Mouse (Mus musculus): ENCODE data around the gene Cyp2u1. TPM values are rescaled to one million over a fixed set of nuclear protein-coding genes. Genes with fewer than 3 reads are reported as not detected.

The Cyp2u1 gene
- polyA plus RNA-seq, 1 experiment from 2014 or later, result 1.1 TPM

GRCm38 (mm10) chr3:131258921-131259320, 44.1 kb downstream of the Cyp2u1 start:
- ATAC-seq (ENCODE audit: insufficient number of reproducible peaks, low FRiP score, low TSS enrichment, low read depth) (no peak), DNase-seq (ENCODE audit: low spot score) (no peak)
- no peak overlapping the region for H3K4me3 ChIP-seq (ENCODE audit: low read depth, low read length)
- 94% methylated on average over 3 of the region's 3 CpGs for WGBS
- no peak overlapping the region for H3K27ac ChIP-seq (replicated peaks; ENCODE audit: low read depth, low read length)
- no peak overlapping the region for H3K9ac ChIP-seq (ENCODE audit: low read length)
- H3K4me2 ChIP-seq (ENCODE audit: low read depth, severe bottlenecking), result no peak overlapping the region
- H3K36me3 ChIP-seq (ENCODE audit: control insufficient read depth, insufficient read depth, low read length), result no peaks in the 10 kb centered on the region
- no peaks in the 10 kb centered on the region for H3K27me3 ChIP-seq (ENCODE audit: control insufficient read depth, insufficient read depth, low read length)
- no peaks in the 10 kb centered on the region for H3K9me3 ChIP-seq (ENCODE audit: control insufficient read depth, low read length)
- H3K4me1 ChIP-seq (ENCODE audit: control insufficient read depth, insufficient read depth, low read length), result no peaks in the 10 kb centered on the region

- Histone ChIP-seq H3K4me2 (ENCODE audit: low read depth, severe bottlenecking) (no peak overlapping the region), H3K9me3 (ENCODE audit: control insufficient read depth, low read length) (no peaks in the 10 kb centered on the region), H3K27ac (replicated peaks; ENCODE audit: low read depth, low read length) (no peak overlapping the region), H3K36me3 (ENCODE audit: control insufficient read depth, insufficient read depth, low read length) (no peaks in the 10 kb centered on the region), H3K9ac (ENCODE audit: low read length) (no peak overlapping the region), H3K4me3 (ENCODE audit: low read depth, low read length) (no peak overlapping the region), H3K4me1 (ENCODE audit: control insufficient read depth, insufficient read depth, low read length) (no peaks in the 10 kb centered on the region), H3K27me3 (ENCODE audit: control insufficient read depth, insufficient read depth, low read length) (no peaks in the 10 kb centered on the region)
- no peak for DNase-seq (ENCODE audit: low spot score)
- WGBS, result 92% methylated on average over 3 of the region's 3 CpGs
- ATAC-seq (ENCODE audit: insufficient number of reproducible peaks, low FRiP score, low TSS enrichment, low read depth), result no peak
Measured at GRCm38 (mm10) chr3:131255399-131255981, 47.5 kb downstream of the Cyp2u1 start.

DNA sequence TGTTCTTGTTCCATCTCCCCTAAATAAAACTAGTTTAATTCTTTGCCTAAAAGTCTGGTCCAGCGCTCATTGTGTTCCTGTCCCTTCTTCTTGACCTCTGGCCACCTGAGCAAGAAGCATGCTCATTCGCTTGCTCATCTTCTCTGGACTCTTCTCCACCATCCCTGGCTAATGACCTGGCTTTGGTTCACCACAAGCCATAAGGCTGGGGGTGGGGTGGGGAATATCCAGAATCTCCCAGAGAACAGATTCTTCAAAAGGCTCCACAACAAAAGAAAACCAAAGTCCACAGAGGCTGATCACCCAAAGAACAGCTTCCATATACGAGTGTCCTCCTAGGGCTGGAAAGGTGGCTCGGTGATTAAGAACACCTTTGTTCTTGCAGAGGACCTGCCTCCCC, 48.0 kb downstream of the Cyp2u1 start:
- H3K9ac ChIP-seq (ENCODE audit: low read length), result no peak overlapping the region
- no peak overlapping the region for H3K27ac ChIP-seq (replicated peaks; ENCODE audit: low read depth, low read length)
- 92% methylated on average over 4 of the region's 4 CpGs for WGBS
- no peak overlapping the region for H3K4me2 ChIP-seq (ENCODE audit: low read depth, severe bottlenecking)
- H3K4me1 ChIP-seq (ENCODE audit: control insufficient read depth, insufficient read depth, low read length), result no peaks in the 10 kb centered on the region
- H3K4me3 ChIP-seq (ENCODE audit: low read depth, low read length), result no peak overlapping the region
- DNase-seq (ENCODE audit: low spot score) (no peak), ATAC-seq (ENCODE audit: insufficient number of reproducible peaks, low FRiP score, low TSS enrichment, low read depth) (no peak)
- no peaks in the 10 kb centered on the region for H3K27me3 ChIP-seq (ENCODE audit: control insufficient read depth, insufficient read depth, low read length)
- no peaks in the 10 kb centered on the region for H3K36me3 ChIP-seq (ENCODE audit: control insufficient read depth, insufficient read depth, low read length)
- no peaks in the 10 kb centered on the region for H3K9me3 ChIP-seq (ENCODE audit: control insufficient read depth, low read length)

GRCm38 (mm10) chr3:131251601-131252000, 51.4 kb downstream of the Cyp2u1 start:
- 89% methylated on average over 7 of the region's 7 CpGs for WGBS
- Histone ChIP-seq H3K4me1 (ENCODE audit: control insufficient read depth, insufficient read depth, low read length) (no peaks in the 10 kb centered on the region), H3K9ac (ENCODE audit: low read length) (no peak overlapping the region), H3K27ac (replicated peaks; ENCODE audit: low read depth, low read length) (no peak overlapping the region), H3K4me2 (ENCODE audit: low read depth, severe bottlenecking) (no peak overlapping the region), H3K36me3 (ENCODE audit: control insufficient read depth, insufficient read depth, low read length) (no peaks in the 10 kb centered on the region; the same call in 1 of the 2 replicates), H3K9me3 (ENCODE audit: control insufficient read depth, low read length) (no peaks in the 10 kb centered on the region), H3K4me3 (ENCODE audit: low read depth, low read length) (no peak overlapping the region), H3K27me3 (ENCODE audit: control insufficient read depth, insufficient read depth, low read length) (no peaks in the 10 kb centered on the region)
- no peak for ATAC-seq (ENCODE audit: insufficient number of reproducible peaks, low FRiP score, low TSS enrichment, low read depth)
- DNase-seq (ENCODE audit: low spot score), result no peak

- no peak for DNase-seq (ENCODE audit: low spot score)
- 88% methylated on average over 13 of the region's 13 CpGs for WGBS
Measured at GRCm38 (mm10) chr3:131250978-131251377, 52.0 kb downstream of the Cyp2u1 start.

DNA sequence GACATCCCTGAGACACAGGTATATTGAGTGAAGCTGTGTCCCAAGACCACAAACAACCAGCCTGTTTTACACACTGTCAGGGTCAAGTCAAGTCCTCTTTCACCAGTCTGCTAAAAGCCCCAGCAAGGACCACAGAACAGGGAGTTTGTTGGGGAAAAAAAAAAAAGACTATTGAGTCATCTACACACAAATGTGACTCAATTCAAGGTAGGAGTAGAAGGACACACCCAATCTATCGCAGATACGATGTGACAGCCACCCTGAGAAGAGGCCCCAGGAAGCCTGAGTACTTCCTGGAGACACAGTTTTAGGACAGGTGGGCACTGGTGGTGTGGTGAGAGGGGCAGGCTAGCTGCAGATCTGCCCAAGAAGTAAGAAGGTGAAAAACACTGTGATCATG, 52.7 kb downstream of the Cyp2u1 start:
- no peaks in the 10 kb centered on the region for H3K4me1 ChIP-seq (ENCODE audit: control insufficient read depth, insufficient read depth, low read length)
- 91% methylated on average over 2 of the region's 2 CpGs for WGBS
- no peak overlapping the region for H3K9ac ChIP-seq (ENCODE audit: low read length)
- no peak for ATAC-seq (ENCODE audit: insufficient number of reproducible peaks, low FRiP score, low TSS enrichment, low read depth)
- DNase-seq (ENCODE audit: low spot score), result no peak
- no peak overlapping the region for H3K4me3 ChIP-seq (ENCODE audit: low read depth, low read length)
- no peak overlapping the region for H3K4me2 ChIP-seq (ENCODE audit: low read depth, severe bottlenecking)
- H3K27ac ChIP-seq (replicated peaks; ENCODE audit: low read depth, low read length), result no peak overlapping the region
- no peaks in the 10 kb centered on the region for H3K27me3 ChIP-seq (ENCODE audit: control insufficient read depth, insufficient read depth, low read length)
- no peaks in the 10 kb centered on the region; the same call in 1 of the 2 replicates for H3K36me3 ChIP-seq (ENCODE audit: control insufficient read depth, insufficient read depth, low read length)
- H3K9me3 ChIP-seq (ENCODE audit: control insufficient read depth, low read length), result no peaks in the 10 kb centered on the region

More at GRCm38 (mm10) chr3:131250978-131251377, 52.0 kb downstream of the Cyp2u1 start:
- Histone ChIP-seq H3K27ac (replicated peaks; ENCODE audit: low read depth, low read length) (no peak overlapping the region), H3K4me3 (ENCODE audit: low read depth, low read length) (no peak overlapping the region), H3K27me3 (ENCODE audit: control insufficient read depth, insufficient read depth, low read length) (no peaks in the 10 kb centered on the region), H3K4me1 (ENCODE audit: control insufficient read depth, insufficient read depth, low read length) (no peaks in the 10 kb centered on the region), H3K9ac (ENCODE audit: low read length) (no peak overlapping the region), H3K9me3 (ENCODE audit: control insufficient read depth, low read length) (no peaks in the 10 kb centered on the region), H3K36me3 (ENCODE audit: control insufficient read depth, insufficient read depth, low read length) (no peaks in the 10 kb centered on the region; the same call in 1 of the 2 replicates), H3K4me2 (ENCODE audit: low read depth, severe bottlenecking) (no peak overlapping the region)
- ATAC-seq (ENCODE audit: insufficient number of reproducible peaks, low FRiP score, low TSS enrichment, low read depth), result no peak

DNA sequence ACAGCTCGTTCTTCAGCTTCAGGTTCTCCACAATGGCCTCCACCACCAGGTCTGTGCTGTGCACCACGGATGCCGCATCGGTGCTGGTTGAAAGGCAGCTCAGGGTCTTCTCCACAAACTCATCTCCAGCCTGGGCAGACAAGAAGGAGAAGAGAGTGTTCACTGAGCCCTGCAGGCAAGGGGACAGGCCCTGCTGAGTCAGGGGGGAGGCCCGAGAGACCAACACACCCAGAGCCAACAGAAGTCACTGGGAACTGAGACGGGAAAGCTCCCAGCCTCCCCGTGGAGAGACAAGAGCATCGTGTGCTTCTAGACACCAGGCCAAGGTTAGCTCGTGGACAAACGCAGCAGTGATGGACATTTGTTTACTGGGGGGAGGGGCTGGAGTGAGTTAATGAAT, 54.6 kb downstream of the Cyp2u1 start:
- no peak for DNase-seq (ENCODE audit: low spot score)
- Histone ChIP-seq H3K27ac (replicated peaks; ENCODE audit: low read depth, low read length) (no peak overlapping the region), H3K4me3 (ENCODE audit: low read depth, low read length) (no peak overlapping the region), H3K9me3 (ENCODE audit: control insufficient read depth, low read length) (no peaks in the 10 kb centered on the region), H3K36me3 (ENCODE audit: control insufficient read depth, insufficient read depth, low read length) (no peaks in the 10 kb centered on the region; the same call in 1 of the 2 replicates), H3K4me2 (ENCODE audit: low read depth, severe bottlenecking) (no peak overlapping the region), H3K27me3 (ENCODE audit: control insufficient read depth, insufficient read depth, low read length) (no peaks in the 10 kb centered on the region), H3K4me1 (ENCODE audit: control insufficient read depth, insufficient read depth, low read length) (peaks cover 10% of the 10 kb centered on the region), H3K9ac (ENCODE audit: low read length) (no peak overlapping the region)
- WGBS, result 89% methylated on average over 10 of the region's 10 CpGs
- no peak for ATAC-seq (ENCODE audit: insufficient number of reproducible peaks, low FRiP score, low TSS enrichment, low read depth)

DNA sequence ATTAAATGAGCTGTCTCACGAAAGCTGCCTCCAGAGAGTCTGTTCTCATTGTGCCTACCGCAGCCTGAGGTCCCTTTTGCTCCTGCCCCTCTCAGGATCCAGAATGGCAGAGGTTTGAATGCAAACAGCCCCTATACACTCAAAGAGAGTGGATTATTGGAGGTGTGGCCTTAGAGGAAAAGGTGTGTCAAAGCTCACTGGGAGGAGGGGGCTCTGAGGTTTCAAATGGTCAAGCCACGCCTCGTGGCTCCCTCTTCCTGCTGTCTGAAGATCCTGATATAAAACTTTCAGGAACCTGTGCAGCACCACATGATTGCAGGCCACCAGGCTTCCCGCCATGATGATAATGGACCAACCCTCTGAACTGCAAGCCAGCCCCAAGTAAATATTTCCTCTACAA, 55.2 kb downstream of the Cyp2u1 start:
- no peaks in the 10 kb centered on the region for H3K27me3 ChIP-seq (ENCODE audit: control insufficient read depth, insufficient read depth, low read length)
- H3K4me3 ChIP-seq (ENCODE audit: low read depth, low read length), result no peak overlapping the region
- peaks cover 10% of the 10 kb centered on the region for H3K4me1 ChIP-seq (ENCODE audit: control insufficient read depth, insufficient read depth, low read length)
- no peaks in the 10 kb centered on the region for H3K9me3 ChIP-seq (ENCODE audit: control insufficient read depth, low read length)
- H3K4me2 ChIP-seq (ENCODE audit: low read depth, severe bottlenecking), result no peak overlapping the region
- no peak overlapping the region for H3K9ac ChIP-seq (ENCODE audit: low read length)
- no peak for DNase-seq (ENCODE audit: low spot score)
- WGBS, result 89% methylated on average over 5 of the region's 5 CpGs
- no peak overlapping the region for H3K27ac ChIP-seq (replicated peaks; ENCODE audit: low read depth, low read length)
- no peaks in the 10 kb centered on the region; the same call in 1 of the 2 replicates for H3K36me3 ChIP-seq (ENCODE audit: control insufficient read depth, insufficient read depth, low read length)
- ATAC-seq (ENCODE audit: insufficient number of reproducible peaks, low FRiP score, low TSS enrichment, low read depth), result no peak

DNA sequence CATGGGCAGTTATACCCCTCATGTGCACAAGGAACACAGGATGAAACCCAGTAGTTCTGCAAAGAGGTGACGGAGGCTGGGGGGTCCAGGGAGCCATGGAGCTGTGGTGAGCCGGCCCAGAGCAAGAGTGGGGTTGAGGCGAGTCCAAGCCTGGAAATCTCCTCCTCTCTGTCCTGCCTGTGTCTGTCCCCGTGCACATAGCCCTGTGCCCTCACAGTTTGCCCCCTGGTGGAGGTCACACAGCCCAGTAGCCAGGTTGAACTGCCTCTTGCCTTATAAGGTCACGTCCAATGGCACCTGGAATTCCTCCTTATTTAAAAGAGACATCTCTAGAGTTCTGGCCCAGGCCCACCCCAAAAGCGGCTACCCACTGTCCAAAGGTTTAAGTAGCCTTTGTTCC, 55.6 kb downstream of the Cyp2u1 start:
- ATAC-seq (ENCODE audit: insufficient number of reproducible peaks, low FRiP score, low TSS enrichment, low read depth) (no peak), DNase-seq (ENCODE audit: low spot score) (no peak)
- Histone ChIP-seq H3K36me3 (ENCODE audit: control insufficient read depth, insufficient read depth, low read length) (no peaks in the 10 kb centered on the region; the same call in 1 of the 2 replicates), H3K4me3 (ENCODE audit: low read depth, low read length) (no peak overlapping the region), H3K4me2 (ENCODE audit: low read depth, severe bottlenecking) (no peak overlapping the region), H3K27me3 (ENCODE audit: control insufficient read depth, insufficient read depth, low read length) (no peaks in the 10 kb centered on the region), H3K27ac (replicated peaks; ENCODE audit: low read depth, low read length) (no peak overlapping the region), H3K9ac (ENCODE audit: low read length) (no peak overlapping the region), H3K4me1 (ENCODE audit: control insufficient read depth, insufficient read depth, low read length) (peaks cover 10% of the 10 kb centered on the region), H3K9me3 (ENCODE audit: control insufficient read depth, low read length) (no peaks in the 10 kb centered on the region)
- WGBS, result 79% methylated on average over 6 of the region's 6 CpGs

Measured in limb, embryonic 11.5 days (tissue).